Mouse (Mus musculus) forebrain, embryonic 13.5 days (tissue): Measurements from ENCODE around the gene Mgat4e. TPM values are rescaled to one million over a fixed set of nuclear protein-coding genes. Genes with fewer than 3 reads are reported as not detected.

Source experiments
- ATAC-seq: fragments of 200-750 bp; cut with Nextera tagmentation; 2 replicates; pipeline ENCODE4 v1.8.0; 2017
- H3K27ac ChIP-seq: fragments of 300-500 bp; sonication (generic); 2 replicates; pipeline ENCODE4 v1.5.1; 2015; ENCODE audit warnings: inconsistent platforms, mild to moderate bottlenecking, moderate library complexity
- H3K27me3 ChIP-seq: fragments of 300-500 bp; sonication (generic); 2 replicates; pipeline ENCODE4 v1.6.1; 2015; ENCODE audit warnings: mild to moderate bottlenecking, inconsistent platforms
- H3K36me3 ChIP-seq: fragments of 300-500 bp; sonication (generic); 2 replicates; pipeline ENCODE4 v1.6.1; 2015; ENCODE audit warnings: mild to moderate bottlenecking, inconsistent platforms; ENCODE audit not compliant: poor library complexity, severe bottlenecking
- H3K4me1 ChIP-seq: fragments of 300-500 bp; sonication (generic); 2 replicates; pipeline ENCODE4 v1.6.1; 2015; ENCODE audit warnings: inconsistent platforms
- H3K4me2 ChIP-seq: fragments of 300-500 bp; sonication (generic); 2 replicates; pipeline ENCODE4 v1.6.1; 2015; ENCODE audit warnings: inconsistent platforms, mild to moderate bottlenecking, moderate library complexity
- H3K4me3 ChIP-seq: fragments of 300-500 bp; sonication (generic); 2 replicates; pipeline ENCODE4 v1.5.1; 2015; ENCODE audit warnings: mild to moderate bottlenecking, inconsistent platforms
- H3K9ac ChIP-seq: fragments of 300-500 bp; sonication (generic); 2 replicates; pipeline ENCODE4 v1.6.1; 2015; ENCODE audit warnings: mild to moderate bottlenecking, inconsistent platforms
- H3K9me3 ChIP-seq: fragments of 300-500 bp; sonication (generic); replicated peaks from 2 replicates; pipeline ENCODE4 v1.6.1; 2016; ENCODE audit warnings: inconsistent platforms
- WGBS: fragments of 180-500 bp; shearing (Covaris S2); methylation state at CpG from one replicate; pipeline ENCODE4 v1.1.7; 2015; 5-methylcytosine and 5-hydroxymethylcytosine counted together
- polyA plus RNA-seq: library from polyadenylated mRNA; unstranded; fragments of >200 nt; fragmentation: Nextera tagmentation; extraction: Ambion mirVana; gene quantifications from 2 replicates; pipeline ENCODE4 v1.2.1, GENCODE M21; 2015

Gene Mgat4e
- not detected in 2 replicates for polyA plus RNA-seq

DNA sequence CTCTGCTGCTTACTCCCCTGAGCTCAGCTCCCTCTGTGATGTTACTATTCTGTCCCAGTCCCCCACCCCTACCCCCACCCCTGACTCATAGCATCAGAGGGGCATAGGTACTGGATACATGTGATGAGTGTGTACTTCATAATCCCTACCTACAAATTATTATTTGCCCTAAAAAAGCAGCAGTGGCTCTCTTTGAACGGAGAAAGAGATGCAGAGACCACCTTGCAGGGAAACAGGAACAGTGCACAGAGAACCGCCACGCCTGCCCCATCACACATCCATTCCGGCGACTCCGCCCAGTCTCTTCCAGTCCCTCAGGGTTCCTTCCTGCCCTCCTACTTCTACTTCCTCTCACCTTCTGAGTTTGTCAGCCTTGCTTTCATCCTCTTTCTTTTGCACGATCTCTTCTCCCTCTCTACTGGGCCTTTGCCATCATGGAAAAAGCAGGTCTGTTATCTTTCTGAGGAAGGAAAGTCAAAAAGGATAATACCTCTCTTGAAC lies at the start of gene Mgat4e:
Gene Mgat4e, minus strand, starts transcription at position 51 of the 501 bp plus-strand sequence.
- 0 out of 2 replicates have a peak, but pooled peaks cover 4% of the 10 kb centered on the region for H3K9me3 ChIP-seq
- H3K36me3 ChIP-seq: no peaks in the 10 kb centered on the region
- H3K27ac ChIP-seq: no peak within 1 kb of the TSS
- no peak within 1 kb of the TSS for H3K4me3 ChIP-seq
- H3K4me1 ChIP-seq: no peaks in the 10 kb centered on the region
- ATAC-seq: no peak
- H3K9ac ChIP-seq: no peak within 1 kb of the TSS
- no peak within 1 kb of the TSS for H3K4me2 ChIP-seq
- H3K27me3 ChIP-seq: no peaks in the 10 kb centered on the region
- WGBS: 62% methylated on average over 7 of the region's 7 CpGs

DNA sequence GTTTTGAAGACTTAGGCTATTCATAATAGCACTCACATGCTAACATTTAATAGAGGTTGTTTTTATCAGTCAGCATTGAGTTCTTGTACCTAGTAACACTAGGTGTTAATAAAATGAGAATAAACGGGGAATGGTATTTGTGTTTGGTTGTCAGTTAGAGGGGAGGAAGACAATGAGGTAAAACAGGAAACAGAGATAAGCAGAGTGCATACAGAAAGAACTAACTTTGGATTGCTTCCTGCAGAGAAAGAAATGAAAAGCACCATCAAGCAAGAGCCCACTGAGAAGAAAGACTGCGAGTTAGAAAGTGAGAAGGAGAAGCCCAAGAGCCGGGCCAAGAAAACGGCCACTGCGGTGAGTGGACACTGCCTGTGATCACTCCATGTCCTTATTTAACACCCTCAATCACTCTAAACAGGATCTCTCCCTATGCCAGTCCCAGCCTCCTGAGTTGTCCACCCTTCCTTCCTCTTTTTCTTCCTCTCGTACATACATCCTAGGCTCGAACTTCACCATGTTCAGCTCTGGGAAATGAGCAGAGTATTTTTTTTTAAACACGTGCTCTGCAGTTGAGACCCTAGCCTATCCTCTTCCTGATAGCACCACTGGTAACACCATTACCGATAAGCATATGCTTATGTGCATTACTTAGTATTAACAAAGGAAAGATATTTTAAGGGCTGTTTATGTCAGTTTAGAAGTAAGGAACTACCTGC lies 48.0 kb upstream of the Mgat4e start:
- H3K36me3 ChIP-seq: peaks cover 83% of the 10 kb centered on the region

DNA sequence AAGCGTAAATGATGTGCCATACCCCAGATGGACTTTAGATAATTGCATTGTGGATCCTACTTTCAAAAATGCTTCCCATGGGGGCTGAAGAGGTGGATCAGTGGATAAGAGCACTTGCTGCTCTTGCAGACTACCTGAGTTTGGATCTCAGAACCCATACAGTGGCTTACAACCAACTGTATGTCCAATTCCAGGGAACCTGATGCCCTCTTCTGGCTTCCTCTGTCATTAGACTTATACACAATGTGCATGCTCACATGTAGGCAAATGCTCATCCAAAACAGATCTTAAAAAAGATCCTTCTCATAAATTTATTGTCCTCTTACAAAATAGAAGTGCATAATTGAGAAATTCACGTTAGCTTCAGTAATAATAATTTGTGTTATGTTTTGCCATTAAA lies 42.3 kb upstream of the Mgat4e start:
- Histone ChIP-seq H3K9ac (no peak overlapping the region), H3K27ac (no peak overlapping the region), H3K36me3 (peaks cover 74% of the 10 kb centered on the region), H3K27me3 (no peaks in the 10 kb centered on the region), H3K4me2 (no peak overlapping the region), H3K9me3 (no peaks in the 10 kb centered on the region), H3K4me3 (no peak overlapping the region), H3K4me1 (no peaks in the 10 kb centered on the region)
- WGBS: 96% methylated on average over 2 of the region's 2 CpGs
- no peak for ATAC-seq

More for the DNA sequence above, 48.0 kb upstream of the Mgat4e start:
- Histone ChIP-seq H3K9me3 (no peaks in the 10 kb centered on the region), H3K9ac (no peak overlapping the region), H3K4me3 (no peak overlapping the region), H3K27me3 (no peaks in the 10 kb centered on the region), H3K27ac (no peak overlapping the region), H3K4me2 (no peak overlapping the region), H3K4me1 (no peaks in the 10 kb centered on the region)
- ATAC-seq: no peak
- WGBS: 91% methylated on average over 9 of the region's 9 CpGs

DNA sequence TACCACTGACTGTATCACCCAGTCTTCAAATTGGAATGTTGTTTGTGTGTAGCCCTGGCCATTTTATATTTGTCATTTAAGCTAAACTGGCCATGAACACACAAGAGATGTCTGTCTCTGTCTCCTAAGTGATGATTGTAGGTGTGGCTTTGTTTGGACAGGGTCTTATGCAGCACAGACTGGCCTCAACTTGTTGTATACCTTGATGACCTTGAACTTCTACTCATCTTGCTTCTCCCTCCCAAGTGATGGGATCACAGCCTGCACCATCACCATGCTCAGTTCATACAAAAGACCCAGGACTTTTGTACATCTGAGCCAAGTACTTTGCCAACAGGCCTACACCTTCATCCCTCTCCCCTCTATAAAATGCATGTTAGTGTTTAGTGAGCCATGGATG lies 40.2 kb upstream of the Mgat4e start:
- ATAC-seq: no peak
- H3K36me3 ChIP-seq: peaks cover 70% of the 10 kb centered on the region
- no peak overlapping the region for H3K27ac ChIP-seq
- H3K4me1 ChIP-seq: no peaks in the 10 kb centered on the region
- H3K27me3 ChIP-seq: no peaks in the 10 kb centered on the region
- no peak overlapping the region for H3K9ac ChIP-seq
- no peak overlapping the region for H3K4me2 ChIP-seq
- no peak overlapping the region for H3K4me3 ChIP-seq
- H3K9me3 ChIP-seq: no peaks in the 10 kb centered on the region

DNA sequence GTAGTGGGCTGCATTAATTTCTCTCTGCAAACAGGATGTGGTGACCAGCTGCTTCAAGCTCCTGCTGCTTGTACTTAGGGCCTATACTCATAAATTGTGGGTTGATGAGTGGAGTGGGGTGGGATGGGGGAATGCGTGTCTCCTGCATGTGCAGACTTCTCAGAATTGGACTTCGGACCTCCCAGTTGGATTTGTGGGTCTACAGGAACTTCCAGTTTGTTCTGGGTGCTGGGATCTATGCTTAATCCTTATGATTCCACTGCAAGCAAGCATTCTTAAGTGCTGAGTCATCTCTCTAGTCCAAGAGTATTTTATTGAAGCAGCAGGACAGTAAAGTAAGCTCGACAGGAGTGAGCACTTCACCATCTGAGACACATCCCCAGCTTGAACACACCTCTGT lies 34.1 kb upstream of the Mgat4e start:
- no peak for ATAC-seq
- WGBS: 85% methylated on average over 3 of the region's 3 CpGs
- Histone ChIP-seq H3K4me2 (no peak overlapping the region), H3K27me3 (no peaks in the 10 kb centered on the region), H3K9ac (no peak overlapping the region), H3K4me3 (no peak overlapping the region), H3K9me3 (no peaks in the 10 kb centered on the region), H3K4me1 (no peaks in the 10 kb centered on the region), H3K27ac (no peak overlapping the region), H3K36me3 (peaks cover 28% of the 10 kb centered on the region)

DNA sequence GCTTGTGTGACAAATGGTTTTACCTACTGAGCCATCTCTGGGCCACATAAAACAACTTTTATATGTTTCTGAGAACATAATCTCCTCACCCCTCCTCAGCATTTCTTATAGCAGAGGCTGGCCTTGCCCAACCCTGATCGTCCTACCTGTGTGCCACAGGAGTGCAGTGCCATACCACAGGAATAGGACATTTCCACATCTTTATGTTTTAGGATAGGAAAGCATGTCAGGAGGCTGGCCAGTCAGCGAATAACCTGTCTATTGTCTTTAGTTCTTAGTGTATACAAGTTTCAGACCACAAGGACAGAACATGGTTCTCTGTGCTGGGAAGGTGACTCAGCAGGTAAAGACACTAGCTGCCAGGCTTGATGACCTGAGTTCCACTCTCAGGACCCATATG lies 31.3 kb upstream of the Mgat4e start:
- WGBS: 96% methylated on average over 2 of the region's 2 CpGs
- Histone ChIP-seq H3K9me3 (no peaks in the 10 kb centered on the region), H3K9ac (no peak overlapping the region), H3K4me2 (no peak overlapping the region), H3K27me3 (no peaks in the 10 kb centered on the region), H3K4me3 (no peak overlapping the region), H3K36me3 (peaks cover 8% of the 10 kb centered on the region), H3K4me1 (no peaks in the 10 kb centered on the region; the same call in 1 of the 2 replicates), H3K27ac (no peak overlapping the region)
- ATAC-seq: no peak

DNA sequence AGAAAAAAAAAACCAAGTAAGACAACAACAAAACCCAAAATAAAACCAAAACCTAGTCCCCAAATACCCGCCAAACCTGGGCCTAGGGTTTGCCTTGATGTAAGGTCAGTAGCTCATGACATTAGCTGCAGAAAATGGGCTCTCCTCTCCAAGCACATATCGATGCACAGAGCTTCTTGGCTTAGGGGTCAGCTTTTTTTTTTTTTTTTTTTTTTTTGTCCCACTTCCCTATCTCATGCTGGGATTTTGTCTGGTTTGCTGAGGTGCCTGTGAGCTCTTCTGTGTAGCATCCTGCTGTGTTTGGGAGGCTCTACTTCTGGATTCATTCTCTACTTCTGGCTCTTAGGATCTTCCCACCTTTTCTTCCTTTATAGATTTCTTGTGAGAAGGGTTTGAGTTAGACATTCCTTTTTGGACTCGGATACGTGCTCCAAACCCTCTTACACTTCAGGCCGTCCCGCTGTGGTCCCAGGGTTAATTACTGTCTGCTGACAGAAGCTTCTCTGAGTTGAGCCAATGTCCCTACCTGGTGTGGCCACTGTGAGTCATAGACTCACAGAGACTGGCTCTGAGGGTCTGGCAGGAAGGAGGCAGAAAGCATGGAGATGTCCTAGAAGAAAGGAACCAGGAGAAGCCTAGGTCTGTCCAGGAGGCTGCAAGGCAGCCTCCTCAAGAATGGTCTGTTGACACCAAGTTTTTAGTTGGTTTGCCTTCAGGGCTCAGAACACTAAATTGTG lies 28.1 kb upstream of the Mgat4e start:
- H3K27me3 ChIP-seq: no peaks in the 10 kb centered on the region
- WGBS: 84% methylated on average over 6 of the region's 6 CpGs
- no peak for ATAC-seq
- no peak overlapping the region for H3K27ac ChIP-seq
- H3K36me3 ChIP-seq: peaks cover 4% of the 10 kb centered on the region; the same call in 1 of the 2 replicates
- no peak overlapping the region for H3K9ac ChIP-seq
- H3K4me1 ChIP-seq: no peaks in the 10 kb centered on the region; the same call in none of the 2 replicates
- H3K9me3 ChIP-seq: no peaks in the 10 kb centered on the region
- H3K4me2 ChIP-seq: no peak overlapping the region
- H3K4me3 ChIP-seq: no peak overlapping the region

DNA sequence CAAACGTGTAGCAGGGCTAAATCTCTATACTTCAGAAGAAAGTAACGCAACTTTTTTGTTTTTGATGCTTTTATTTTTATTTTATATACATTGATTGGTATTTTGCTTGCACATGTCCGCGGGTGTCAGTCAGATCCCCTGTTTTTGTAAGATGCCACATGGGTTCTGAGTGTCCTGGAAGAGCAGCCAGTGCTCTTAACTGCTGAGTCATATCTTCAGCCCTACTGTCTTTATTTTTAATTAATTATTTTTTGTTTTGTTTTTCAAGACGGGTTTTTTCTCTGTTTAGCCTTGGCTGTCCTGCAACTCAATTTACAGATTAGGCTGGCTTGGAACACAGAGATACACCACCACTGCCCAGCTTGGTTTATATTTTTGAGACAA lies 24.4 kb upstream of the Mgat4e start:
- Histone ChIP-seq H3K9me3 (no peaks in the 10 kb centered on the region), H3K9ac (no peak overlapping the region), H3K36me3 (no peaks in the 10 kb centered on the region), H3K4me2 (no peak overlapping the region), H3K4me3 (no peak overlapping the region), H3K4me1 (no peaks in the 10 kb centered on the region; the same call in none of the 2 replicates), H3K27ac (no peak overlapping the region), H3K27me3 (no peaks in the 10 kb centered on the region)
- 78% methylated on average over 5 of the region's 5 CpGs for WGBS
- ATAC-seq: no peak

DNA sequence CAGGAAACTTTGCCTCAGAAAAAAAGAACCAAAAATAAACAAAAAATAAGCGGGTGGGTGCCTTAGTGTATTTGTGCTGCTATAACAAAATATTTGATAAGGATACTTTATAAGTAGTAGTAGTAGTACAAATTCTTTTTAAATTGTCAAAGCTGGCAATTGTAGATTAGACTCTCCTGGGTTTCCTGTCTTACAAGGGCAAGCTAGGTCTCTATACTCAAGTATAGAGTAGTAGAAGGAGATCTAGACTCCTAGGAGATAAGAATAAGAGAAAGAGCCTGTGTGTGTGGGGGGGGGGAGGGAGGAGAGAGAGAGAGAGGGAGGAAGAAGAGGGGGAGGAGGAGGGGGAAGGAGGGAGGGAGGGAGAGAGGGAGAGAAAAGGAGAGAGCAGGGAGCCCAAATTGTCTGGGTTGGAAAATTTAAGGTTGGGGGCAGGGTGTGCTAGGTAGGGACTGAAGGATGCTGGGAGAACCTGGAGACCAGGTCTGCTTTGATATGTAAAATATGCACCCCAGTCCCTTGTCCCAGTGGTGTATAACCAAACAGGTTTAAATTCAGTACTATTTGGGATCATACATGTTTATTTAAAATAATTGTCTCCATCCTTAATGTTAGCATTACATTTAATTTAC lies 23.9 kb upstream of the Mgat4e start:
- 80% methylated on average over 1 of the region's 1 CpGs for WGBS
- ATAC-seq: no peak
- no peak overlapping the region for H3K4me3 ChIP-seq

DNA sequence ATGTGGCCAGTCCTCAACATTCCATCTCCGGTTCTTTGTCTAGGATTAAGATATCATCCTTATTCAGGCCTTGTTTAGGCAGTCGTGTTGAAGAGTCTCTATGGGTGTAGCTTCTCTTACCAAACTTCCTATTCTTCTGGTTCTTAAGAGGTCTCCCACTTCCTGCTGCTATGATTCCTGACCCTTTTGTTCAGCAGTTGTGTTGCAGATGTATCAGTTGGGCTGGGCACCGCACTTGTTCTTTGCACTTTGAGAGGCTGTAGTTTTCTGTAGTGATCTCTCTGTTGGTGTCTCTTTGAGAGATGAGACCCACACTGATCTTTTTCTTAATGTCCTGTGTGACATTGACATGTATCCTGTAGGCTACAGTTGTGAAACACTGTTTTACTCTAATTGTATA lies 21.1 kb upstream of the Mgat4e start:
- H3K36me3 ChIP-seq: no peaks in the 10 kb centered on the region
- peaks cover 13% of the 10 kb centered on the region for H3K4me1 ChIP-seq
- H3K27me3 ChIP-seq: no peaks in the 10 kb centered on the region
- no peak overlapping the region for H3K27ac ChIP-seq
- 55% methylated on average over 3 of the region's 3 CpGs for WGBS
- no peaks in the 10 kb centered on the region for H3K9me3 ChIP-seq
- H3K4me3 ChIP-seq: no peak overlapping the region
- ATAC-seq: no peak
- no peak overlapping the region for H3K4me2 ChIP-seq
- no peak overlapping the region for H3K9ac ChIP-seq

More for the DNA sequence above, 23.9 kb upstream of the Mgat4e start:
- Histone ChIP-seq H3K4me2 (no peak overlapping the region), H3K36me3 (no peaks in the 10 kb centered on the region), H3K4me1 (no peaks in the 10 kb centered on the region; the same call in none of the 2 replicates), H3K9me3 (no peaks in the 10 kb centered on the region), H3K27ac (no peak overlapping the region), H3K27me3 (no peaks in the 10 kb centered on the region), H3K9ac (no peak overlapping the region)

DNA sequence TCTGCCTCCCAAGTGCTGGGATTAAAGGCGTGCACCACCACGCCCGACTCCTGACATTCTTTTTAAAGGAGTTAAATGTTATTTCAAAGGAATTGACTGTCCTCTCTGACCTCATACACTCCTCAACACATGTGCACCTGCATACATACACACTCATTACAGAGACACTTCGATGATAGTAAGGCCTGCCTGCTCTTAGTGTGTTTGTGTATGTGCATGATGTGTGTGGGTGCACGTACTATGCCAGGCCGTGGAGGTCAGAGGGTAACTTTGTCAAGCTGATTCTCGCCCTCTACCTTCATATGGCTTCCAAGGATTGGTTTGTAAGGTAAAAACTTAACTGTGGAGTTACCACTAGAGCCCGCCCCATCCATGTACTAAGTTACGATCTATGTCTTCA lies 20.7 kb upstream of the Mgat4e start:
- no peaks in the 10 kb centered on the region for H3K36me3 ChIP-seq
- 94% methylated on average over 9 of the region's 9 CpGs for WGBS
- H3K4me2 ChIP-seq: no peak overlapping the region
- H3K9me3 ChIP-seq: no peaks in the 10 kb centered on the region
- H3K4me1 ChIP-seq: peaks cover 18% of the 10 kb centered on the region
- H3K9ac ChIP-seq: no peak overlapping the region
- no peak for ATAC-seq
- no peak overlapping the region for H3K27ac ChIP-seq
- H3K27me3 ChIP-seq: no peaks in the 10 kb centered on the region
- no peak overlapping the region for H3K4me3 ChIP-seq

DNA sequence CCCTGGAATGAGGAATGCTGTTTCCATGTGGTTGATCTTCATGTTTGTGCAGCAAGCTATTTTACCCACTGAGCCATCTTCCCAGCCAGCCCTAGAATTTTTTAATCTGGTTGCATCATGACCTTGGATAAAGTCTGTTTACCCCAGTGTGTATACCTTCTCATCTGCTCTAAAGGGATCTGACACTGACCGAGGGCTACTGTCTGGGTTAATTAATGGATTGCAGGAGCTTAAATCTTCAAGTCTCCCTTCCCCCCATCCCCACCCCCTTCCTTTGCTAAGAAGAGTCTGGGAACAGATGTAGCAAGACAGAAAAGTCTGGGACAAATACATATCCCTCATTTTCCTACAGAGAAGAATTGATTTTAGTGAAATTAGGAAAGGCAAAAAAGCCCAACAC lies 18.0 kb upstream of the Mgat4e start:
- H3K4me1 ChIP-seq: peaks cover 40% of the 10 kb centered on the region
- 36% methylated on average over 1 of the region's 1 CpGs for WGBS

More for the DNA sequence above, 18.0 kb upstream of the Mgat4e start:
- H3K4me2 ChIP-seq: no peak overlapping the region
- no peaks in the 10 kb centered on the region for H3K36me3 ChIP-seq
- H3K9me3 ChIP-seq: no peaks in the 10 kb centered on the region
- H3K27me3 ChIP-seq: no peaks in the 10 kb centered on the region
- H3K4me3 ChIP-seq: no peak overlapping the region
- no peak for ATAC-seq
- H3K9ac ChIP-seq: no peak overlapping the region
- no peak overlapping the region for H3K27ac ChIP-seq
